Mouse (Mus musculus) hindbrain, embryonic 16.5 days (tissue): ENCODE data around the gene Acsl5. TPM values are rescaled to one million over a fixed set of nuclear protein-coding genes. Genes with fewer than 3 reads are reported as not detected.

ENCODE experiments used
- ATAC-seq: fragments of 200-750 bp; cut with Nextera tagmentation; 2 replicates; pipeline ENCODE4 v1.8.0; 2017; ENCODE audit warnings: moderate TSS enrichment, moderate library complexity
- H3K27ac ChIP-seq: fragments of 300-500 bp; sonication (generic); 2 replicates; pipeline ENCODE4 v1.5.1; 2014; ENCODE audit warnings: low read depth, mild to moderate bottlenecking, control low read depth, low read length, moderate library complexity
- H3K27me3 ChIP-seq: fragments of 300-500 bp; sonication (generic); replicated peaks from 2 replicates; pipeline ENCODE4 v1.6.1; 2014; ENCODE audit warnings: low read length; ENCODE audit not compliant: control insufficient read depth, insufficient read depth
- H3K36me3 ChIP-seq: fragments of 300-500 bp; sonication (generic); 2 replicates; pipeline ENCODE4 v1.6.1; 2014; ENCODE audit warnings: mild to moderate bottlenecking, low read length, moderate library complexity, mixed read lengths; ENCODE audit not compliant: control insufficient read depth, insufficient read depth
- H3K4me1 ChIP-seq: fragments of 300-500 bp; sonication (generic); 2 replicates; pipeline ENCODE4 v1.6.1; 2014; ENCODE audit warnings: low read depth, low read length; ENCODE audit not compliant: control insufficient read depth, insufficient read depth
- H3K4me2 ChIP-seq: fragments of 300-500 bp; sonication (generic); 2 replicates; pipeline ENCODE4 v1.6.1; 2014; ENCODE audit warnings: mild to moderate bottlenecking, low read length, control low read depth, moderate library complexity
- H3K4me3 ChIP-seq: fragments of 300-500 bp; sonication (generic); 2 replicates; pipeline ENCODE4 v1.5.1; 2014; ENCODE audit warnings: mild to moderate bottlenecking, low read length, control low read depth, moderate library complexity
- H3K9ac ChIP-seq: fragments of 300-500 bp; sonication (generic); 2 replicates; pipeline ENCODE4 v1.6.1; 2014; ENCODE audit warnings: low read depth, mild to moderate bottlenecking, control low read depth, low read length, moderate library complexity
- H3K9me3 ChIP-seq: fragments of 300-500 bp; sonication (generic); 2 replicates; pipeline ENCODE4 v1.6.1; 2014; ENCODE audit warnings: mild to moderate bottlenecking, low read length, moderate library complexity; ENCODE audit not compliant: control insufficient read depth
- WGBS: fragments of 180-500 bp; shearing (Covaris S2); extraction: QIAGEN DNeasy Blood & Tissue Kit; methylation state at CpG from one replicate; pipeline ENCODE4 v1.1.7; 2014; 5-methylcytosine and 5-hydroxymethylcytosine counted together
- polyA plus RNA-seq: library from polyadenylated mRNA; unstranded; fragments of >200 nt; fragmentation: Nextera tagmentation; extraction: Ambion mirVana; gene quantifications from 2 replicates; pipeline ENCODE4 v1.2.1, GENCODE M21; 2015

Acsl5 gene
- polyA plus RNA-seq, 1 experiment from 2014 or later, result 20.1 TPM

- ATAC-seq, result no peak
- H3K36me3 ChIP-seq, result no peaks in the 10 kb centered on the region
- H3K4me3 ChIP-seq, result no peak overlapping the region
- peaks cover 3% of the 10 kb centered on the region; the same call in 1 of the 2 replicates for H3K4me1 ChIP-seq
- no peak overlapping the region for H3K4me2 ChIP-seq
- H3K27me3 ChIP-seq, result no peaks in the 10 kb centered on the region
- H3K27ac ChIP-seq, result no peak overlapping the region
- no peak overlapping the region for H3K9ac ChIP-seq
- no peaks in the 10 kb centered on the region for H3K9me3 ChIP-seq
- WGBS, result 88% methylated on average over 4 of the region's 4 CpGs
Observed at GRCm38 (mm10) chr19:55216876-55217275, 34.9 kb upstream of the Acsl5 start.

GRCm38 (mm10) chr19:55217365-55217764 lies 34.4 kb upstream of the Acsl5 start:
- no peaks in the 10 kb centered on the region for H3K36me3 ChIP-seq
- H3K27ac ChIP-seq, result no peak overlapping the region
- no peak for ATAC-seq
- no peaks in the 10 kb centered on the region for H3K9me3 ChIP-seq
- 80% methylated on average over 9 of the region's 9 CpGs for WGBS
- no peak overlapping the region for H3K4me3 ChIP-seq
- H3K4me2 ChIP-seq, result no peak overlapping the region
- no peaks in the 10 kb centered on the region for H3K27me3 ChIP-seq
- peaks cover 3% of the 10 kb centered on the region; the same call in 1 of the 2 replicates for H3K4me1 ChIP-seq
- H3K9ac ChIP-seq, result no peak overlapping the region

GRCm38 (mm10) chr19:55218192-55218739 lies 33.5 kb upstream of the Acsl5 start:
- Histone ChIP-seq H3K36me3 (no peaks in the 10 kb centered on the region), H3K9me3 (no peaks in the 10 kb centered on the region), H3K4me1 (peaks cover 3% of the 10 kb centered on the region; the same call in 1 of the 2 replicates), H3K4me2 (peak overlapping the region; percentile 62), H3K4me3 (peak overlapping the region; percentile 38), H3K27me3 (no peaks in the 10 kb centered on the region), H3K9ac (peak overlapping the region; percentile 60), H3K27ac (no peak overlapping the region)
- 4% methylated on average over 20 of the region's 20 CpGs for WGBS
- ATAC-seq, result peak; percentile 89

GRCm38 (mm10) chr19:55218741-55219221 lies 33.0 kb upstream of the Acsl5 start:
- H3K4me1 ChIP-seq, result peaks cover 3% of the 10 kb centered on the region; the same call in 1 of the 2 replicates
- peak; percentile 46 for ATAC-seq
- peak overlapping the region; percentile 38 for H3K4me3 ChIP-seq
- H3K9ac ChIP-seq, result peak overlapping the region; percentile 60
- 22% methylated on average over 12 of the region's 12 CpGs for WGBS
- H3K4me2 ChIP-seq, result peak overlapping the region; percentile 62
- no peaks in the 10 kb centered on the region for H3K27me3 ChIP-seq
- H3K27ac ChIP-seq, result no peak overlapping the region
- no peaks in the 10 kb centered on the region for H3K36me3 ChIP-seq
- H3K9me3 ChIP-seq, result no peaks in the 10 kb centered on the region

GRCm38 (mm10) chr19:55219359-55219758 lies 32.4 kb upstream of the Acsl5 start:
- Histone ChIP-seq H3K27ac (no peak overlapping the region), H3K9me3 (no peaks in the 10 kb centered on the region), H3K4me3 (no peak overlapping the region), H3K4me2 (no peak overlapping the region), H3K27me3 (no peaks in the 10 kb centered on the region), H3K4me1 (peaks cover 3% of the 10 kb centered on the region; the same call in 1 of the 2 replicates), H3K36me3 (no peaks in the 10 kb centered on the region), H3K9ac (no peak overlapping the region)
- ATAC-seq, result peak; percentile 12; the same call in 1 of the 2 replicates
- 78% methylated on average over 8 of the region's 8 CpGs for WGBS

- no peak overlapping the region for H3K4me2 ChIP-seq
- peaks cover 3% of the 10 kb centered on the region; the same call in 1 of the 2 replicates for H3K4me1 ChIP-seq
- H3K27me3 ChIP-seq, result no peaks in the 10 kb centered on the region
- no peak overlapping the region for H3K4me3 ChIP-seq
- no peak overlapping the region for H3K27ac ChIP-seq
- no peaks in the 10 kb centered on the region for H3K9me3 ChIP-seq
- no peak overlapping the region for H3K9ac ChIP-seq
- H3K36me3 ChIP-seq, result no peaks in the 10 kb centered on the region
- ATAC-seq, result no peak
- 88% methylated on average over 6 of the region's 6 CpGs for WGBS
Observed at GRCm38 (mm10) chr19:55221208-55221607, 30.5 kb upstream of the Acsl5 start.

GRCm38 (mm10) chr19:55222268-55222667 lies 29.5 kb upstream of the Acsl5 start:
- Histone ChIP-seq H3K36me3 (no peaks in the 10 kb centered on the region), H3K27ac (no peak overlapping the region), H3K9ac (no peak overlapping the region), H3K4me2 (no peak overlapping the region), H3K27me3 (no peaks in the 10 kb centered on the region), H3K4me1 (peaks cover 3% of the 10 kb centered on the region; the same call in 1 of the 2 replicates), H3K9me3 (no peaks in the 10 kb centered on the region), H3K4me3 (no peak overlapping the region)
- ATAC-seq, result no peak
- WGBS, result 94% methylated on average over 9 of the region's 9 CpGs

- H3K9me3 ChIP-seq, result no peaks in the 10 kb centered on the region
- no peak for ATAC-seq
- H3K36me3 ChIP-seq, result no peaks in the 10 kb centered on the region
- WGBS, result 56% methylated on average over 5 of the region's 5 CpGs
- no peak overlapping the region for H3K9ac ChIP-seq
- no peak overlapping the region for H3K27ac ChIP-seq
- H3K4me3 ChIP-seq, result no peak overlapping the region
- no peak overlapping the region for H3K4me2 ChIP-seq
- no peaks in the 10 kb centered on the region for H3K27me3 ChIP-seq
- H3K4me1 ChIP-seq, result no peaks in the 10 kb centered on the region
Observed at GRCm38 (mm10) chr19:55226621-55227020, 25.1 kb upstream of the Acsl5 start.

- H3K27me3 ChIP-seq, result no peaks in the 10 kb centered on the region
- no peak overlapping the region for H3K27ac ChIP-seq
- no peaks in the 10 kb centered on the region for H3K36me3 ChIP-seq
- no peaks in the 10 kb centered on the region for H3K9me3 ChIP-seq
- no peak for ATAC-seq
- H3K4me1 ChIP-seq, result no peaks in the 10 kb centered on the region
- H3K4me3 ChIP-seq, result no peak overlapping the region
- H3K4me2 ChIP-seq, result no peak overlapping the region
- WGBS, result 89% methylated on average over 7 of the region's 7 CpGs
- H3K9ac ChIP-seq, result no peak overlapping the region
Observed at GRCm38 (mm10) chr19:55227135-55227534, 24.6 kb upstream of the Acsl5 start.
